Mouse (Mus musculus): ENCODE results near the gene Sh3d19.
"Not testable (repeated sequence)": the region's sequence is repeated elsewhere in the genome, so short reads cannot be mapped to it uniquely, and the experiment has no call there.

The Sh3d19 gene

GRCm38 (mm10) chr3:85981761-85982160 is 10.9 kb downstream of the Sh3d19 start:
- not testable (repeated sequence) for DNase-seq

- DNase-seq: no peak
Observed at GRCm38 (mm10) chr3:85984537-85984936, 13.6 kb downstream of the Sh3d19 start.

- no peak for DNase-seq
Observed at GRCm38 (mm10) chr3:85987225-85987624, 16.3 kb downstream of the Sh3d19 start.

- no peak for DNase-seq
Observed at GRCm38 (mm10) chr3:85991140-85991801, 20.4 kb downstream of the Sh3d19 start.

- no peak for DNase-seq
Observed at GRCm38 (mm10) chr3:85991802-85992156, 20.9 kb downstream of the Sh3d19 start.

GRCm38 (mm10) chr3:85993744-85994143 is 22.8 kb downstream of the Sh3d19 start:
- no peak for DNase-seq

- DNase-seq: no peak
Observed at GRCm38 (mm10) chr3:85994645-85995044, 23.7 kb downstream of the Sh3d19 start.

GRCm38 (mm10) chr3:86001271-86001670 is 30.4 kb downstream of the Sh3d19 start:
- DNase-seq: no peak

GRCm38 (mm10) chr3:86002423-86002822 is 31.5 kb downstream of the Sh3d19 start, which contains the start of gene Prss48:
Gene Prss48 (minus strand): TSS chr3:86002491.
- no peak for DNase-seq

GRCm38 (mm10) chr3:86002940-86003339 is 32.0 kb downstream of the Sh3d19 start:
- no peak for DNase-seq

GRCm38 (mm10) chr3:86004751-86005150 is 33.8 kb downstream of the Sh3d19 start:
- no peak for DNase-seq

GRCm38 (mm10) chr3:86010618-86011017 is 39.7 kb downstream of the Sh3d19 start:
- DNase-seq: no peak

- no peak for DNase-seq
Observed at GRCm38 (mm10) chr3:86011373-86011772, 40.5 kb downstream of the Sh3d19 start.

GRCm38 (mm10) chr3:86011833-86012232 is 40.9 kb downstream of the Sh3d19 start:
- no peak for DNase-seq

GRCm38 (mm10) chr3:86013837-86014236 is 42.9 kb downstream of the Sh3d19 start:
- DNase-seq: no peak

GRCm38 (mm10) chr3:86016965-86017364 is 46.1 kb downstream of the Sh3d19 start:
- DNase-seq: no peak

GRCm38 (mm10) chr3:86017484-86017883 is 46.6 kb downstream of the Sh3d19 start:
- peak; percentile 5 for DNase-seq

- DNase-seq: no peak
Observed at GRCm38 (mm10) chr3:86020921-86021650, 50.2 kb downstream of the Sh3d19 start.

- DNase-seq: no peak
Observed at GRCm38 (mm10) chr3:86021651-86022050, 50.7 kb downstream of the Sh3d19 start.

GRCm38 (mm10) chr3:86024065-86024795 is 53.3 kb downstream of the Sh3d19 start:
- DNase-seq: no peak

- no peak for DNase-seq
Observed at GRCm38 (mm10) chr3:86025341-86026137, 54.6 kb downstream of the Sh3d19 start.

- DNase-seq: no peak
Observed at GRCm38 (mm10) chr3:86028658-86029375, 57.9 kb downstream of the Sh3d19 start.

Data from cerebellum, adult 9-10 months (tissue).